Mouse (Mus musculus) layer of hippocampus, adult 2 months (tissue): Measurements from ENCODE around the gene Sh3rf3. TPM values are rescaled to one million over a fixed set of nuclear protein-coding genes. Genes with fewer than 3 reads are reported as not detected.

Source experiments
- DNase-seq, 2 experiments: peaks; one replicate each; pipeline ENCODE4 v3.0.0; 2022; ENCODE audit warnings: low spot score in 2 of 2
- H3K27ac ChIP-seq: fragments of 200-600 bp; 2 replicates; pipeline ENCODE4 v1.8.1; 2022
- H3K4me3 ChIP-seq: fragments of 200-600 bp; 2 replicates; pipeline ENCODE4 v1.8.1; 2022; ENCODE audit warnings: mild to moderate bottlenecking
- CTCF ChIP-seq: fragments of 200-600 bp; conservative IDR thresholded peaks from 2 replicates; pipeline ENCODE4 v1.8.1; 2022; ENCODE audit warnings: antibody characterized with exemption, mild to moderate bottlenecking, moderate library complexity
- total RNA-seq, 2 experiments: library from RNA; stranded (reverse); gene quantifications; 2 replicates each; pipeline ENCODE4 v1.2.3; 2021

Gene Sh3rf3
- total RNA-seq, 2 experiments from 2014 or later, result 33.4 to 34.5 TPM

- TF ChIP-seq CTCF, result no peak
- DNase-seq, result peak in 1 of 2 experiments; percentile 40
- H3K4me3 ChIP-seq, result no peak overlapping the region
- H3K27ac ChIP-seq, result no peak overlapping the region
These were observed 16.3 kb downstream of the Sh3rf3 start for GRCm38 (mm10) chr10:58829251-58830111.

- no peak overlapping the region for H3K4me3 ChIP-seq
- TF ChIP-seq CTCF, result no peak
- no peak overlapping the region for H3K27ac ChIP-seq
- no peak for DNase-seq
These were observed 20.0 kb downstream of the Sh3rf3 start for GRCm38 (mm10) chr10:58833146-58833545.

- TF ChIP-seq CTCF, result no peak
- H3K4me3 ChIP-seq, result no peak overlapping the region
- no peak for DNase-seq
- peak overlapping the region; percentile 18; the same call in 1 of the 2 replicates for H3K27ac ChIP-seq
These were observed 20.6 kb downstream of the Sh3rf3 start for GRCm38 (mm10) chr10:58833741-58834178.

DNA sequence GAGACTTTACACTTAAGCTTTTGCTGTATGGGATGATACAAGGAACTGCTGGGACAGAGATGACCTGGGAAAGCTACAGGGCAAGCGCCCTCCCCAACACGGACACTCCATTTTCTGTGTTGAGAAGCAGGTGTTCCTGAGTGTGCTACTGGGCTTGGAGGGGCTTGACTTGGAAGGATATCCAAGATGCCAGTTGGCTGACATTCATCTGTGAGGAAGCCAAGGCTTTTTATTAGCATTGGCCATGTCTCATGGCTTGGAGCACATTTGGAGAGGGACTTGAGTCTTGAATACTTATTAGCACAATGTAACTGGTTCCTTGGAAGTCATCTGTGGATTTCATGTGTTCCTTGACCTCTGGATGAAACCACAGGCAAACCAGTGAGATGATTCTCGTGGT, 23.2 kb downstream of the Sh3rf3 start:
- no peak overlapping the region for H3K27ac ChIP-seq
- no peak overlapping the region for H3K4me3 ChIP-seq
- DNase-seq, result no peak
- TF ChIP-seq CTCF, result no peak

- DNase-seq, result no peak
- Histone ChIP-seq H3K4me3 (no peak overlapping the region), H3K27ac (no peak overlapping the region)
- no peak for TF ChIP-seq CTCF
These were observed 24.3 kb downstream of the Sh3rf3 start for GRCm38 (mm10) chr10:58837504-58837903.

GRCm38 (mm10) chr10:58841945-58842344, 28.8 kb downstream of the Sh3rf3 start:
- no peak for DNase-seq
- no peak for TF ChIP-seq CTCF
- H3K4me3 ChIP-seq, result no peak overlapping the region

GRCm38 (mm10) chr10:58843100-58843499, 29.9 kb downstream of the Sh3rf3 start:
- H3K27ac ChIP-seq, result no peak overlapping the region
- no peak overlapping the region for H3K4me3 ChIP-seq
- no peak for DNase-seq
- no peak for TF ChIP-seq CTCF

More at GRCm38 (mm10) chr10:58841945-58842344, 28.8 kb downstream of the Sh3rf3 start:
- H3K27ac ChIP-seq, result no peak overlapping the region

GRCm38 (mm10) chr10:58848127-58848526, 35.0 kb downstream of the Sh3rf3 start:
- no peak for TF ChIP-seq CTCF
- H3K27ac ChIP-seq, result no peak overlapping the region
- no peak overlapping the region for H3K4me3 ChIP-seq
- no peak for DNase-seq

DNA sequence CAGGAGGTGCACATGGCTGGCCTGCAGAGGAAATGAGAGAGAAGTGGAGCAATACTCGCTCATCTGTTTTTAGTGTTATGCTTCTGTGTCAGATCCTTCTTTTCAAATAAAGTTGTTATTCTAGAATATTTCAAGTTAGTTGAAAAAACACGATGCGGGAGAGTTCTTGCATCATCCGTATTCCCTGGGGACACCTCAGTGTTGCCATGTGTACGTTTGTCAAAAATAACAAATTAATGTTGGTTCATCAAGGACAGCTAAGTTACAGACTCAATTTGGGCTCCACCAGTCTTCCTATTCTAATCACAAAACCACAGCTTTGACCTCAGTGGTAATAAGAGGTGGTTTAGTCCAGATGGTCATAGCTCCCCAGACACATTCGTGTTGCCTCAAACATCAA, 35.4 kb downstream of the Sh3rf3 start:
- no peak for DNase-seq
- no peak overlapping the region for H3K4me3 ChIP-seq
- no peak for TF ChIP-seq CTCF
- no peak overlapping the region for H3K27ac ChIP-seq

DNA sequence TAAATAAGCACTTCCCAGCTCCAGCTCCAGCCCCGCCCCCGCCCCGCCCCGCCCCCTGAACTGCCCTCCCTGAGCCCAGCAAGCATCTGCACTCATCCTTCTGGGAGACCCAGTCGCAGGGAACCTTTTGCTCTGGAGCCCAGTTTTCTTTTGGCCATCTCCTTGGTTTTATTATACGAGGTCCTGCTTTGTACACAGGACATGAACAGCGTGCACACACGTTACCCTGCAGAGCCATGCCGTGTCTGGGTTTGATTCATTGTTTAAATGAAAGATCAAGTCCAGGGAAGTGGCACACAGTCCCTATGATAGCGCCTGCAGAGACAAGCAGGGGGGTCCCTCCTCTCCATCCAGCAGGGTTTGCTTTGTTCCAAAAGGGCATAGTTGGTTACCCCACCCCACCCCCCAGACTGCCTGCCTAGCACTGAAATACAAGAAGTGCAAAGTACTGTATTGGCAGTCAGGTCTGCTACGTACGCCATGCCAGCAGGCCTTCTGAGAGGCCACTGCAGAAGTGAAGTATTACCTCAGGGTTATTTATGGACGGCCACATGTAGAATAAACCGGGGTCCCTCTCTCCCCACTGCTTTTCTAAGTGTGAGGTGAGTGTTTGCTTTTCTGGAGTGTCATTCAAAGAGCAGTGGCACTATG, 41.5 kb downstream of the Sh3rf3 start:
- no peak for TF ChIP-seq CTCF
- no peak for DNase-seq
- Histone ChIP-seq H3K4me3 (no peak overlapping the region), H3K27ac (no peak overlapping the region)

DNA sequence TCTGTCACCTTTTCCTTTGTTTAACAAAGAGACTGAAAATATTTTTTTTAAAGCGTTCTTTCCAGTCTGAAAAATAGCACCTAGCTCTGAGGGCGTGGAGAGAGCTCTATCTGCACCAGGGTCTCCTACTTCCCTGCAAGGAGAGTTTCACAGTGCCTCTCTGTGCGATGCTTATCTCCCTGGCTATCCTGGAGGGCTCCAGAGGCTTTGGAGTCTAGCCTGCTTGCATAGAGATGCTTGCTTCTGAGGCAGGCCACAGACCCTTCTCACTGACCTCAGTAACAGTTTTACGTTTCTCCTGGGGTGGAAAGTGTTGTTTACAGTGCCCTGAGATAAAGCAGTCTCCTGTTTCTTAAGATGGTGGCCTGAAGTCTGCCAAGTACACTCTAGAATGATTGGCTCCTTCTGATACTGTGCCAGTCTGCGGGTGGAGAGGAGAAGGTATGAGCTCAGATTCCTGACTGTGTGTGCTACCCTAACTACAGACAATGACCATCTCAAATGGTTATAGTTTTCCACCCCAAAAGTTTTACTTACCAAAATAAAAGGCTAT, 42.1 kb downstream of the Sh3rf3 start:
- no peak overlapping the region for H3K27ac ChIP-seq

DNA sequence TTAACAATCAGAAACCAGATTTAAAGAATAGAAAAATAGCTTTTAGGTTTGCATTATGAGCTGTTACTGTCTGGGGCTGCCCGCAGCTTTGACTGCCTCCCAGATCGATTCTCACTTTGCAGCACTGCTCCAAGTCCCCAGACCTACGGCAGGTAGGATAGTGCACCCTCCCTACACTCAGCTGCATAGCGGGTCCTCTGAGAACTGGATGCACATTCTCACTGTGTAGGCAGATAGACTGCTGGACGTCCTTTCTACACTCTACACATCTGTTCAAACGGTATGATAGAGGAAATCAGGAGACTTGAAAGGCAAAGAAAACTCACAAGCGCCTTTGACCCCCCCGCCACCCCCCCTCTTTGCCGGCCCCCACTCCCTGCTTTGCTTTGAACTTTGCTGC, 42.7 kb downstream of the Sh3rf3 start:
- TF ChIP-seq CTCF, result no peak
- H3K27ac ChIP-seq, result no peak overlapping the region

More for the DNA sequence above, 42.1 kb downstream of the Sh3rf3 start:
- H3K4me3 ChIP-seq, result no peak overlapping the region
- no peak for DNase-seq
- no peak for TF ChIP-seq CTCF

GRCm38 (mm10) chr10:58856742-58857141, 43.6 kb downstream of the Sh3rf3 start:
- no peak for DNase-seq
- H3K4me3 ChIP-seq, result no peak overlapping the region
- no peak overlapping the region; the same call in 1 of the 2 replicates for H3K27ac ChIP-seq
- TF ChIP-seq CTCF, result no peak

More for the DNA sequence above, 42.7 kb downstream of the Sh3rf3 start:
- no peak overlapping the region for H3K4me3 ChIP-seq
- no peak for DNase-seq
